Mouse (Mus musculus) cerebellum, postnatal 10 days (tissue): ENCODE results near the gene 1700001C19Rik.

Source experiments
- DNase-seq, 2 experiments: peaks; one replicate each; pipeline ENCODE4 v3.0.0; 2021; ENCODE audit warnings: mixed read lengths in 2 of 2

Gene 1700001C19Rik

GRCm38 (mm10) chr17:47461688-47462087, 24.5 kb upstream of the 1700001C19Rik start:
- DNase-seq = no peak

GRCm38 (mm10) chr17:47459341-47459919, 22.3 kb upstream of the 1700001C19Rik start:
- DNase-seq = no peak

DNA sequence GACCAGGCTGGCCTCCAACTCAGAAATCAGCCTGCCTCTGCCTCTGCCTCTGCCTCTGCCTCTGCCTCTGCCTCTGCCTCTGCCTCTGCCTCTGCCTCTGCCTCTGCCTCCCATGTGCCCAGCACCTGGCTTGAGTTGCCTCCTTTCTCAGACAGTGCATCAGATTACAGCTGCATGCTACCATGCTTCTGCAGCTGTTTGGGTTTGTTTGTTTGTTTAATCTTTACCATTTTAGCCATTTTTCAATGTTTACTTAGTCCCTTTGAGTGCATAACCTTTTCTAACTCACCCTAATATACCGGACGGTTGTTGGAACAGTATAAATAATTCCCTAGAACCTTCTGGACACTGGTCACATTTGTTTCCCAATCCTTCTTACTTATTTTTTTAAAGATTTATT, 21.8 kb upstream of the 1700001C19Rik start:
- no peak for DNase-seq

- DNase-seq = peak; percentile 41 to 49
Observed at GRCm38 (mm10) chr17:47458310-47458709, 21.1 kb upstream of the 1700001C19Rik start.

DNA sequence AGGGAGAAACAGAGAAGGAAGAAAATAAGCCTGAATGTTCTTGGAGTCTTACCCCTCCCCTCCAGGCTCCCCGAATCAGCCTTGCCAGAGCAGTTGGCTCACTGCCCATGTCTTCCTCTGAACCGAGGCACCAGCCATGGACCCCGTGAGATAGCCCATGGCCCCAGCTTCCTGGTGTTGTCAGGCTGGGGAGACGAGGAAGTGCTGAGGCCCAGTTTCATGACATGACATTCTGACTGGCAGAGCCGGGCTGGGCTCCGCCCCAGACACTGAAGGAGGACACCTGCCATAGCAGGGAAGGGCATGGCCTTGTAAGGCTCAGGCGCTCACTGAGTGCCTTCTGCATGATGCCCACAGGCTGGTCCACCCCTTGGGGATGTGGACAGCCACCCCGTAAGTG, 17.5 kb upstream of the 1700001C19Rik start:
- DNase-seq = peak; percentile 41 to 50

- no peak for DNase-seq
Observed at GRCm38 (mm10) chr17:47452886-47453285, 15.7 kb upstream of the 1700001C19Rik start.

DNA sequence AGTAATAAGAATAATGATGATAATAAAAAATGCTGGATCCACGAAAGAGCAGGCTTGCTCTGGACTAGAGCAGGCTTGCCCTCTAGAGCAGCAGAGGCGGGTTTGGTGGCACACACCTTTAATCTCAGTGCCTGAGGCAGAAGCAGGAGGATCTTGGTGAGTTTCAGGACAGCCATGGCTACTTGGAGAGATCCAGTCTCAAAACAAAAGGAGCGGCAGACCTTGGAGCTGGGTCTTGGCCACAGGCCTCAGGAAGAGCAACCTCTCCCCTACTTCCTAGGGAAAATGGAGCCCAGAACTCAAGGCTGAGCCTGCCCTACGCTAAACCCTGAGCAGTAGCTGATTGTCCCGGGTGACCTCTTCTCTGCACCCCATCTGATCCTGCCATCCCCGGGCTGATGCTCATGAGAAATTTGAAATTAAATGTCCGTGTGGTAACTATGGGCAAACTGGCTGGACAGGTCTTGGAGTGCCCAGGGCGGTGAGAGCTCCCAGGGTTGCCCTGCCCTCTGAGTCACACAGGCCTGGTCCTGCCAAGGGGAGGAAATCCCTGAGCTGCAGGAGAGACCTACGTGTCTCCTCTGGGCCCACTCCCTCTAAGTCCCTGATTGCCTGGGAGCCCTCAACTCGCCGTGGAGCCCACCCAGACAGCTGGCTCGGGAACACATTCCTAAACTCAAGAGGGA, 13.8 kb upstream of the 1700001C19Rik start:
- DNase-seq = no peak

DNA sequence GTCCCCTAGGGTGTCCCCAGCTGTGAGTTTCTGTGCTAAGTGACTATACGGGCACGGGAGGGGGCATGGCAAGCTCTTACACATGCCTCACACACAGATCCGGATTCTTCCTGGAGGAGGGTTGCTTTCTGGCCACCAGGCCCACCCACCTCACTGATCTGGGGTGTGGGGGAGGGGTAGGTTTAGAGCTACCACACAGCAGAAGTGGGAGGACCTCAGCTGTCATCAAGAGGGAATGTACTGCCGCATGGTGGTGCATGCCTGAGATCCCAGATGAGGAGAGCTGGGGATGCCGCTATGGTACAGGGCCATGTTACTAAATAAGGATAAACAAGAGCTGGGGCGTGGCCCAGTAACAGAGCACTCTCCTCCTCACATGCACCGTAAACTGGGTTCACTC, 13.1 kb upstream of the 1700001C19Rik start:
- DNase-seq = no peak

DNA sequence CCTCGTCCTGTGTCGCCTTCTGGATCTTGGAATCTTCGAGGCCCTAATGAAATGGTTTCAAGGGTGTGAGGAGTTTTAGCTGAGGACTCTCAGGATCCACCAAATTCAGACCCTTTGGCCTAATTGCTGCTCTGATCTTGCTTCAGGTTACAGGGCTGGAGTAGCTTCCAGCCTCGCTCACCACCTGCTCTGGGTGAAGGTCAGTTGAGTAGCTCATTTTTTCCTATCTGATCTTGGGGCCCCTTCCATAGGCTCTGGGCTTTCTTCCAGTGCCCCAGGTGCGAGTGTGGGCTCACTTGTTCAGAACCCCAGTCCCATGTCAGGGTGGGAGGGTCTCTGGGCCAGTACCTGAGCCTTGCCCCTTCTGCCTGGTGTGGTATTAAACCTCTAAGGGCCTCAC, 12.3 kb upstream of the 1700001C19Rik start:
- DNase-seq = no peak

- no peak for DNase-seq
Observed at GRCm38 (mm10) chr17:47448523-47449372, 11.6 kb upstream of the 1700001C19Rik start.

DNA sequence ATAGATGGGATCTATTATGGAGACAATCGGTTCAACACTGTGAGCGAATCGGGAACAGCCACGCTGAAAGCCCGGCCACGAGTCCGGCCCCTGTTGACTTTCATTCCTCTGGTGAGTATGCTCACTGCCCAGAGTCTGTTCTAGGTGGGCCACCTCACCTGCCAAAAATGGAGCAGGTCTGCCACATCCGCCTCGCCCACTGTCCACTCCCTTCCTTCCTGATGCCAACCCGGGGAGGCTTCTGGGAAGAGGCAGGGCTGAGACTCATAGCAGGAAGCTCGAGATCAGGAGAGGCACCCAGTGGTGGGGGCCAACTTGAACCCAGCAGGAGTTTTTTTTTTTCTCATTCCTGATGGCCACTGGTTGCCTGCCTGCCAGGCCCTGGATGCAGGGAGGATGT, 9.4 kb upstream of the 1700001C19Rik start:
- DNase-seq = no peak

DNA sequence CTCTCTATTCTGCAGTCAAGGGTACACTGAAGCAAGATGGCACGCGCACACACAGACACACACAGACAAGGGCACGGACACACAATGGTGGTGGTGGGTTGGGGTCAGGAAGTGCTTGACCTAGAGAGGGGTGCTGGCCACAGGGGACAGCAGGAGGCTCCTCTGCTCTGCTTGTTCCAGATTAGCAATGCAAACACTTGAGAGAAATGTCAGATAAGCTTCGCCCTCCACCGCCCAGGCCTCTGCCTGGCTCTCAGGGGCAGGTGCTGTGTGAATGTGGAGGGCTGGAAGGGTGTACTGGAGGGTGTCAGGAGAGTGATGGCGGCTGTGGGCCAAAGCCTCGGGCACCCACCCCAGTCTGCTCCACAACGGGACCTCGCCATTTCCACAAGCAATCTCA, 8.8 kb upstream of the 1700001C19Rik start:
- DNase-seq = no peak

GRCm38 (mm10) chr17:47445518-47445917, 8.3 kb upstream of the 1700001C19Rik start:
- no peak for DNase-seq

- no peak for DNase-seq
Observed at GRCm38 (mm10) chr17:47444113-47444512, 6.9 kb upstream of the 1700001C19Rik start.

GRCm38 (mm10) chr17:47442271-47442670, 5.1 kb upstream of the 1700001C19Rik start:
- DNase-seq = no peak

DNA sequence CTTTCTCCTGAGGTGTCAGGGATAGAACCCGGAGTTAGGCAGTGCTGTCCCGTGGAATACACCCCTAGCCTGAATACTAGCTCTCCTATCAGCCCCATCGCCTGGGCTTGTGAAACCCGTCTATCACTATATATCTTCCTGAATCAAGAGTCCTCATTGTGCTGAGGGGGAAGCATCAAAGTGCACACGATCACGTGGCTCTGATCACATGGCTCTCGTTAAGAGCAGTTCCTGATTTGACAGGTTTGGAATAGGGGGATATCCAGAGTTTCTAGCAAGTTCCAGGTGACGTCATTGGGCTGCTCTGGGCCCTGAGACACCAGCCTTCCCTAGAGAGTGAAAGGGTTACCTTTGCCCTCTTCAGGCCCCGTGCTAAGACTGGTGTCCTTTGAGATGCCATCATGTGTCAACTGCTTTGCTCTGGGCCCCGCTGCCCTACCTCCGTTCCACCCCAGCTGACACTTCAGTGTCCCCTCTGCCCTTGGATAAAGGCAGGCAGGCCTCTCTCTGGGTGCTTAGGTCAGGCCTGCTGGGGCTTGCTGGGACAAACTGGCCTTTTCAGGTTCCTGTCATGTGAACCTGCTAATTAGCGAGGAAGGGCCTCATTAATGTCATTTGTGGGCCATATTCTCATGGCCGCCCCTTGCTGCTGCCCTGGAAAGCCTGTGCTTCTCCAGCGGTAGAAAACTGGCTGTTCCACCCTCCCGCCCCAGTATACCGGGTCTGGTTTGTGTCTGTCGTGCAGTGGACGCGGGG, 4.3 kb upstream of the 1700001C19Rik start:
- no peak for DNase-seq

GRCm38 (mm10) chr17:47440359-47440890, 3.2 kb upstream of the 1700001C19Rik start:
- peak; percentile 28 to 47 for DNase-seq

DNA sequence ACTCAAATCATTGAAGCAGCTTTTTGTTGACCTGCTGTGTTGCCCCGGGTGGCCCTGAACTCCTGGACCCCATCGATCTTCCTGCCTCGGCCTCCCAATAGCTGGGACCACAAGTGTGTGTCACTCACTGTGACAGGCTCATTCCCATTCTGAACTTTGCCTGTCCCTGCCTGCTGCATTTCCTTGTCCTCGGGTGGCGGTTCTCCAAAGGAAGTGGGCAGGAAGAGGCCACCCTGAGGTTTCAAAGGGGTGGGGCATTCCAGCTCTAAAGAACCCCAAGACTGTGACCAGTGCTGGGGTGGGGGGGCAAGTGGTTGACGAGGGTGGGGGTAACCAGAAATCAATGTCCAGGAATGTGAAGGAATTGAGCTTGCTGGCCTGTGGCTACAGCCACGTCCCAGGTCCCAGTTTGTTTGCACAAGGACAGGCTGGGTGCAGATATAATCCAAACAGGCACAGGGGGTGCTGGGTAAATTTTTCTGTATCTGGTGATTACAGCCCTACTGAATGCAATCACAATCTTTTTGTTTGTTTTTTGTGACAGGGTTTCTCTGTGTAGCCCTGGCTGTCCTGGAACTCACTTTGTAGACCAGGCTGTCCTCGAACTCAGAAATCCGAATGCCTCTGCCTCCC, 2.3 kb upstream of the 1700001C19Rik start:
- no peak for DNase-seq

DNA sequence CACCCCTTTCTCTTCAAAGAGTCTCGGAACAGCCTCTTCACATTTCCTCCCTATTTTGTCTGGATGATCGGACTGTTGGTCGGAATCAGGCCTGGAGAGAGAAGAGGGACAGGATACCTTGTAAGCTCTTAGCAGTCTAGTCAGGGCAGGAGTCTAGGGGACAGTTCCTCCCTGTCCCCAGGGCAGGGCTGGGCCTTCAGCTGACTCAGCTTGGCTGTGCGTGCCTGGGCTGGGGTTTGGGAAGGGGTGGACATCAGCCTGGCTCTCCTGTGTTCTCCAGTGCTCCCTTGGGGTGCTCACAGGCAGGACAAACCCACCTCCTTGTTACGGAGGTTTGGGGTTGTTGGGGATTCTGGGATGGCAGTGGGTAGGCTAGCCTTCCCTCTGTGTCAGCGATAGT, 1.4 kb upstream of the 1700001C19Rik start:
- DNase-seq = no peak

DNA sequence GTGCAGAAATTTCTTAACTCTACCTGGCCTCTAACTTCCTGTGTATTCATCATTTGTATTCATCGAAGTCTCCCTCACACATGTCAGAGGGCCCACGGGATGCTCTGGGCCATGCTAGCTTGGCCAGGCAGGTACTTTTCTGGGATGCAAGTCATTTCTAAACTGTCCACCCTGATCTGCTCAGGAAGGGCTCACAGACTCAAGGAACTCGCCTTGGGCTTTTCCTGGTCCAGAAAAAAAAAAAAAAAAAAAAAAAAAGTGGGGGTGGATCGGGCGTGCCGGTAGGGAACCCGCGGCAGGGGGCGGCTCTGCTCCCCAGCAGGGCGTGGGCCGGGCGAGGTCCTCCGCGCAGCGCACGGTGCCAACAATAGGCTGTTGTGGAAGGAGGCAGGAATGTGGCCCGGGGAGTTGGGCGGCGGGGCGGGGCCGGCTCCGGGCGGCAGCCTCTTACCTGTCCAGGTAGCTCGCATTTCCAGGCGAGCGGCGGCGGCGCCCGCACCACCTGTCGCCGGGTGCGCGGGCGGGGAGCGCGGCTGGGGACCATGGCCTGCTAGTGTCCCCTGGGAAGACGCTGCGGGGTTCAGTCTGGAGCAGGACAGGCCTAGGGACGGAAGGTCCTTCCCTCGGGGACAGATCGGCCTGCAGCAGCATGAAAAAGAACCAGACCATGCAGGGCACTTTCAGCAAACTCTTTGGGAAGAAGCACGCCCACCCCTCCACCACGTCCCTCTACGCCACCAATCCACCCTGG, 845 bp downstream of the 1700001C19Rik start, which contains the start of gene AI661453:
TSS of gene AI661453 (plus strand) at position 460 of the 751 bp plus-strand sequence.
- peak in 1 of 2 experiments; percentile 18 for DNase-seq

DNA sequence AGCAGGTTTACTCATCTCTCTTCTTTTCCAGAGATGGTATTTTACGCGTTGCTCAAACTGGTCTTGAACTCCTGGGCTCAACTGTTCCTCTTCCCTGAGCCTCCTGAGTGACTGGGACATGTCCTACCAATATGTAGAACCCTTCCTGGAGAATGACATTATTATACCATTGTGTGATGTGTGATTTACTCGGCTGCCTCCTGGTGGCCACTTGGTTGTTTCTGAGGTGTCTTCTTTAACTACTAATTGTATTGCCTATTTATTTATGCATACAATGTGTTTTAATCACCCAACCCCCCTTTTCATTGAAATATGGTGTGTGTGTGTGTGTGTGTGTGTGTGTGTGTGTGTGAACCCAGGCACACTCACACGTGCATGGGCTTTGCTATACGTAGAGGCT, 6.4 kb downstream of the 1700001C19Rik start:
- peak in 1 of 2 experiments; percentile 21 for DNase-seq
